Mouse (Mus musculus) embryonic fibroblast, embryonic 13.5 days (primary cell): Measurements from ENCODE around the gene S100pbp.

Experiments
- CTCF ChIP-seq: IDR thresholded peaks from 2 replicates; pipeline ENCODE4 v1.5.1; 2011; ENCODE audit warnings: mild to moderate bottlenecking, control low read depth, low read length, moderate library complexity, borderline replicate concordance; ENCODE audit not compliant: insufficient read depth
- POLR2A ChIP-seq: IDR thresholded peaks from 2 replicates; pipeline ENCODE4 v1.6.1; 2011; ENCODE audit warnings: low read depth, mild to moderate bottlenecking, control low read depth, low read length, moderate library complexity

DNA sequence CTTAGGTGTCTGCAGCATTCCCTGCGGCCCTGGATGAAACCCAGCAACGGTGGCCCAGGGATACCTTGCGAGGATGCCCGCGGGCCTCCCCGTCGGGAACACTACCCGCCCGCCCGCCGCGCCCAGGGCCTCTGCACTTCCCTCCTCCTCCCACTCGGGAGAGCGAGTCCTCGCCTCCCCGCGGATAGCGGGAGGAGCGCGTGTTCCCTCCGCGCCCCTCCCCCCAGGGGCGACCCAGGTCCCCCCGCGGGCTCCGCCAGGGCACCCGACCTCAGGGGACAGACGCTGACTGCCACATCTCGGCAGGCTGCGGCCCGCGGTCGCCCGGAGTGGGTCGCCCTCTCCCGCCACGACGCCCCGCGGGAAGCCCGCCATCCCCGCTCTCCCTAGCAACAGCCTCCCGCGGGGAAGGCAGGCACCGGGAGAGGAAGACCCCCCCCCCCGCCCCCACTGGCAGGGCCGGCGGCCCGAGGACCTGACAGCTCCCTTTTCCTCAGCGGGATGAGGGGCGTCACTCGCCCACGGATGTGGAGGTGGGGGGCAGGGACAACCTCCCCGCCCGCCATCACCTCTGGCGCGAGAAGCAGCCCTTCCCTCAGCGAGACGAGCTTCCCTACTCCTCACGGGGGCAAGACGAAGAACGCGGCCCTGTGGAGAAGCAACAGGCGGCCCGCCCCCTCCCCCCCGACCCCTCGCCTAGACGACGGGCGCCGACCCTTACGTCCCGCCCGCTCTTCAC is 555 bp downstream of the S100pbp start:
- TF ChIP-seq CTCF (no peak), POLR2A (peak; percentile 37; the same call in 1 of the 2 replicates)
